Mouse (Mus musculus) kidney, adult 2 months (tissue): ENCODE results near the gene OR5BS1P.

ENCODE experiments used
- CTCF ChIP-seq: fragments of 200-500 bp; conservative IDR thresholded peaks from 2 replicates; pipeline ENCODE4 v1.5.1; 2011; ENCODE audit warnings: low read depth, mild to moderate bottlenecking, control low read depth, low read length, moderate library complexity, mixed read lengths; ENCODE audit not compliant: insufficient read depth, insufficient read length
- POLR2A ChIP-seq: fragments of 200-500 bp; IDR thresholded peaks from one replicate; pipeline ENCODE4 v1.6.1; 2011; ENCODE audit warnings: low read depth, low read length, control low read depth

DNA sequence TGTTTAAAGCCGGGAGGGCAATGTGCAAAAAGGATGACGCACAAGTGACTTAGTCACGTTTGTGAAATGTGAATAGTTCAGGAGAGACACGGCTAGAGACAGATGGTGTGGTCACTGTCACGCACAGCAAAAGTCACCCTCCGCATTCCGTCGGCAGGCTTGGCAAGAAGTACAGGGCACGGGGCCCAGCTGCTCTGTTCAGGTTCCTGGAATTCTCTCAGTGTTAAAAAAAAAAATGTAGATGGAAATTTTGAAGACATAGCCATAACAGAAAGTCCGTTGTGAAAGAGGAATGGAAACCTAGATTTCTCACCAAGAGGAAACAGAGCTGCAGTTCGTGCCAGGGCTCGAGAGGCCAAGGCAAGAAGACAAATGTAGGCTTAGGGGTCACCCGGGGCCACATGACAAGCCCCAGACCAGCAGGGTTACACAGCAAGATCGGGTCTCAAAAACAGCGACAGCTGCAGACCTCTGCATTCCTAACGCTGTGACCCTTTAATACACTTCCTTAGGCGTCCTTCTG, 43.2 kb downstream of the OR5BS1P start:
- TF ChIP-seq CTCF (no peak), POLR2A (no peak)
